Mouse (Mus musculus): ENCODE results near the gene Notch1. TPM values are rescaled to one million over a fixed set of nuclear protein-coding genes. Genes with fewer than 3 reads are reported as not detected.

Notch1 gene
- total RNA-seq, 2 experiments from 2014 or later = 27.5 to 32.3 TPM

GRCm38 (mm10) chr2:26485710-26486109, 30.8 kb downstream of the Notch1 start:
- intact Hi-C loops (cut with DNase I) = no loop called here
- no peak for DNase-seq (ENCODE audit: low spot score)

GRCm38 (mm10) chr2:26485278-26485677, 31.2 kb downstream of the Notch1 start:
- intact Hi-C loops (cut with DNase I) = no loop called here
- no peak for DNase-seq (ENCODE audit: low spot score)

- intact Hi-C loops (cut with DNase I) = no loop called here
- no peak for DNase-seq (ENCODE audit: low spot score)
Observed at GRCm38 (mm10) chr2:26484169-26484568, 32.3 kb downstream of the Notch1 start.

- intact Hi-C loops (cut with DNase I) = no loop called here
- DNase-seq (ENCODE audit: low spot score) = no peak
Observed at GRCm38 (mm10) chr2:26483230-26483869, 33.1 kb downstream of the Notch1 start.

GRCm38 (mm10) chr2:26482824-26483223, 33.6 kb downstream of the Notch1 start:
- intact Hi-C loops (cut with DNase I) = no loop called here
- DNase-seq (ENCODE audit: low spot score) = no peak

- intact Hi-C loops (cut with DNase I) = no loop called here
- DNase-seq (ENCODE audit: low spot score) = no peak
Observed at GRCm38 (mm10) chr2:26481724-26482495, 34.6 kb downstream of the Notch1 start.

GRCm38 (mm10) chr2:26480911-26481310, 35.6 kb downstream of the Notch1 start:
- intact Hi-C loops (cut with DNase I) = no loop called here

GRCm38 (mm10) chr2:26478685-26479205, 37.7 kb downstream of the Notch1 start:
- intact Hi-C loops (cut with DNase I) = no loop called here
- no peak for DNase-seq (ENCODE audit: low spot score)

More at GRCm38 (mm10) chr2:26480911-26481310, 35.6 kb downstream of the Notch1 start:
- no peak for DNase-seq (ENCODE audit: low spot score)

- no peak for DNase-seq (ENCODE audit: low spot score)
- intact Hi-C loops (cut with DNase I) = loop anchor here (2.0 kb wide), 1 partner anchor 25 kb away; no protein-coding TSS in a partner anchor
Observed at GRCm38 (mm10) chr2:26477911-26478310, 38.6 kb downstream of the Notch1 start.

GRCm38 (mm10) chr2:26475505-26476430, 40.7 kb downstream of the Notch1 start:
- intact Hi-C loops (cut with DNase I) = loop anchor here (1.0 to 2.0 kb wide), 3 partner anchors 18 to 73 kb away; no protein-coding TSS in a partner anchor
- no peak for DNase-seq (ENCODE audit: low spot score)

- intact Hi-C loops (cut with DNase I) = loop anchor here (1.0 to 2.0 kb wide), 2 partner anchors 18 to 74 kb away; no protein-coding TSS in a partner anchor
- peak; percentile 84 for DNase-seq (ENCODE audit: low spot score)
Observed at GRCm38 (mm10) chr2:26474789-26475504, 41.5 kb downstream of the Notch1 start.

- DNase-seq (ENCODE audit: low spot score) = no peak
- intact Hi-C loops (cut with DNase I) = no loop called here
Observed at GRCm38 (mm10) chr2:26472312-26473090, 44.0 kb downstream of the Notch1 start.

GRCm38 (mm10) chr2:26471652-26472285, 44.7 kb downstream of the Notch1 start:
- intact Hi-C loops (cut with DNase I) = no loop called here

GRCm38 (mm10) chr2:26470967-26471366, 45.5 kb downstream of the Notch1 start:
- intact Hi-C loops (cut with DNase I) = no loop called here
- DNase-seq (ENCODE audit: low spot score) = no peak

More at GRCm38 (mm10) chr2:26471652-26472285, 44.7 kb downstream of the Notch1 start:
- DNase-seq (ENCODE audit: low spot score) = no peak

GRCm38 (mm10) chr2:26468376-26468775, 48.1 kb downstream of the Notch1 start:
- intact Hi-C loops (cut with DNase I) = loop anchor here (2.0 kb wide), 1 partner anchor 14 kb away; no protein-coding TSS in a partner anchor
- no peak for DNase-seq (ENCODE audit: low spot score)

GRCm38 (mm10) chr2:26463412-26463811, 53.1 kb downstream of the Notch1 start:
- DNase-seq (ENCODE audit: low spot score) = no peak
- intact Hi-C loops (cut with DNase I) = no loop called here

GRCm38 (mm10) chr2:26462980-26463379, 53.5 kb downstream of the Notch1 start:
- DNase-seq (ENCODE audit: low spot score) = no peak
- intact Hi-C loops (cut with DNase I) = no loop called here

- DNase-seq (ENCODE audit: low spot score) = no peak
- intact Hi-C loops (cut with DNase I) = no loop called here
Observed at GRCm38 (mm10) chr2:26461667-26462066, 54.8 kb downstream of the Notch1 start.

All from heart, postnatal 25 days (tissue).